Mouse (Mus musculus) adrenal gland (tissue): ENCODE measurements around the gene Vmn1r226.

Experiments
- intact Hi-C: fragments of 180-260 bp; cut with DNase I; formaldehyde crosslinking; loops from one replicate; pipeline ENCODE4 v1.15.1; 2025
- long read RNA-seq, 2 experiments: library from polyadenylated mRNA; unstranded; transcript quantifications; one replicate each; pipeline ENCODE4 v2.0.0; 2020; ENCODE audit warnings: borderline replicate concordance in 1 of 2; ENCODE audit not compliant: insufficient replicate concordance in 1 of 2

Vmn1r226 gene
- long read RNA-seq, experiment 1, result 0 reads
- long read RNA-seq, experiment 2, partial matches to known transcripts, result 0 of 1 reads
- long read RNA-seq, experiment 2, other reads (novel, unspliced or antisense), result 1 of 1 reads

- intact Hi-C loops, result no loop called here
These were observed at the start of gene Vmn1r226 for GRCm38 (mm10) chr17:20682543-20682942. Gene Vmn1r226 (plus strand): TSS chr17:20682843.

- intact Hi-C loops, result no loop called here
These were observed 46.9 kb downstream of the Vmn1r226 start, which contains the start of gene Vmn1r227 for GRCm38 (mm10) chr17:20729543-20729942. Gene Vmn1r227 (plus strand): TSS chr17:20729843.
